In the genomic region with DNA sequence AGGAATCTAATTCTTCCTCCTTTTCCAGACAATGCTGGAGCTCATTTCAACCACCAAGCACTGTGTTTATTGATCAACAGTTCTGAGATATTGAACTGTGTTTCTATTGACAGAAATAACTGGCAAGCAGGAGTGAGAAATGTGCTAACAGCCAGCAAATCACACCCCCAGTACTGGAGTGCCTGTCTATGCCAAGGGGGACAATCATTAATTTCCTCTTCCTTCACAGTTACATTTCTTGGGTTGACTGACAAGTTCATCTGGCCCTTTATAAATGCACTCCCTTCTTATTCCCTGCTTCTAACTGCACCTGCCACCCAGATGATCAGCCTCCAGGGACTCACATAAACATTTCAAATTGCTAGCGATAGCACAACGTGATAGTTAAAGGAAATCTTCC, we compare ENCODE assay signal across 23 mouse cellular contexts.
DNase-seq lines count a peak whose midpoint lies in the region; ATAC-seq lines count a peak whose summit lies in the region.
"Had no signal": no experiment of that assay in that cellular context is flagged by ENCODE, and none has a peak within 500 bp of the region (broad histone marks: within the 10 kb centered on the region; RNA-seq: fewer than 3 reads in every experiment).

No protein-coding gene starts in this region.

- peak; percentile 16 for DNase-seq in embryonic facial prominence, embryonic 14.5 days (ENCODE audit: low spot score)
- DNase-seq in embryonic facial prominence, embryonic 10.5 days (ENCODE audit: low spot score): no peak
- no peak for DNase-seq in hindbrain, embryonic 10.5 days (ENCODE audit: low spot score)
- DNase-seq in neural tube, embryonic 10.5 days (ENCODE audit: extremely low spot score, low spot score): no peak
- no peak for DNase-seq in embryo, embryonic 10.5 days (ENCODE audit: low spot score)
- DNase-seq: adrenal gland, adult 8-10 months; cerebellum, adult 18-20 months; cerebellum, postnatal 14 days; gastrocnemius, postnatal 10 days; heart, postnatal 14 days; kidney, postnatal 36 days; lung, postnatal 4 days; right cerebral cortex, postnatal 14 days; spleen, adult 18-20 months had no signal

- H3K27me3 ChIP-seq in embryonic facial prominence, embryonic 14.5 days (replicated peaks; ENCODE audit: control insufficient read depth, insufficient read depth, low read length): no peaks in the 10 kb centered on the region
- H3K27me3 ChIP-seq in embryonic facial prominence, embryonic 10.5 days (replicated peaks; ENCODE audit: low read depth, poor library complexity, severe bottlenecking): no peaks in the 10 kb centered on the region
- no peaks in the 10 kb centered on the region for H3K27me3 ChIP-seq in hindbrain, embryonic 12.5 days
- no peaks in the 10 kb centered on the region for H3K27me3 ChIP-seq in hindbrain, embryonic 10.5 days (ENCODE audit: insufficient read depth, poor library complexity, severe bottlenecking)
- H3K27me3 ChIP-seq in neural tube, embryonic 13.5 days: no peaks in the 10 kb centered on the region
- H3K27me3 ChIP-seq in midbrain, embryonic 16.5 days (ENCODE audit: control insufficient read depth, insufficient read depth, low read depth, low read length): no peaks in the 10 kb centered on the region
- H3K27me3 ChIP-seq: embryonic facial prominence, embryonic 15.5 days had no signal

- H3K36me3 ChIP-seq in embryonic facial prominence, embryonic 14.5 days (ENCODE audit: control insufficient read depth, insufficient read depth, low read length): no peaks in the 10 kb centered on the region
- H3K36me3 ChIP-seq in embryonic facial prominence, embryonic 10.5 days (replicated peaks): no peaks in the 10 kb centered on the region
- H3K36me3 ChIP-seq in hindbrain, embryonic 12.5 days: no peaks in the 10 kb centered on the region
- H3K36me3 ChIP-seq in hindbrain, embryonic 10.5 days: no peaks in the 10 kb centered on the region
- no peaks in the 10 kb centered on the region for H3K36me3 ChIP-seq in neural tube, embryonic 13.5 days
- H3K36me3 ChIP-seq in midbrain, embryonic 16.5 days (ENCODE audit: control insufficient read depth, insufficient read depth, low read length): no peaks in the 10 kb centered on the region
- H3K36me3 ChIP-seq: embryonic facial prominence, embryonic 15.5 days had no signal

- H3K4me1 ChIP-seq in embryonic facial prominence, embryonic 14.5 days (ENCODE audit: control insufficient read depth, insufficient read depth, low read length): peaks cover 6% of the 10 kb centered on the region; the same call in 1 of the 2 replicates
- 0 out of 2 replicates have a peak, but pooled peaks cover 5% of the 10 kb centered on the region for H3K4me1 ChIP-seq in embryonic facial prominence, embryonic 10.5 days
- peaks cover 12% of the 10 kb centered on the region for H3K4me1 ChIP-seq in hindbrain, embryonic 12.5 days
- H3K4me1 ChIP-seq in hindbrain, embryonic 10.5 days (replicated peaks): peaks cover 7% of the 10 kb centered on the region; the same call in 1 of the 2 replicates
- H3K4me1 ChIP-seq in neural tube, embryonic 13.5 days (replicated peaks): peaks cover 15% of the 10 kb centered on the region
- peaks cover 2% of the 10 kb centered on the region for H3K4me1 ChIP-seq in midbrain, embryonic 16.5 days (ENCODE audit: control insufficient read depth, insufficient read depth, low read length)
- H3K4me1 ChIP-seq: embryonic facial prominence, embryonic 15.5 days had no signal

- WGBS in embryonic facial prominence, embryonic 14.5 days: 41% methylated on average over 2 of the region's 2 CpGs
- WGBS in embryonic facial prominence, embryonic 10.5 days: 69% methylated on average over 2 of the region's 2 CpGs
- WGBS in hindbrain, embryonic 12.5 days: 54% methylated on average over 2 of the region's 2 CpGs
- 63% methylated on average over 2 of the region's 2 CpGs for WGBS in hindbrain, embryonic 10.5 days
- 29% methylated on average over 2 of the region's 2 CpGs for WGBS in neural tube, embryonic 13.5 days
- WGBS in midbrain, embryonic 16.5 days: 44% methylated on average over 2 of the region's 2 CpGs

- no peak for ATAC-seq in embryonic facial prominence, embryonic 14.5 days (ENCODE audit: low read depth)
- 0 out of 2 replicates have a peak, but pooled peaks have one; percentile 35 for ATAC-seq in hindbrain, embryonic 12.5 days (ENCODE audit: low FRiP score)
- peak; percentile 40; the same call in 1 of the 2 replicates for ATAC-seq in neural tube, embryonic 13.5 days (ENCODE audit: low read depth)
- ATAC-seq in midbrain, embryonic 16.5 days: peak; percentile 54
- ATAC-seq: activated CD4-positive, CD25-positive, alpha-beta regulatory T cell, adult 4 months; intestine, postnatal 0 days had no signal

- H3K27ac ChIP-seq in embryonic facial prominence, embryonic 14.5 days (replicated peaks; ENCODE audit: low read depth, low read length): no peak overlapping the region
- no peak overlapping the region for H3K27ac ChIP-seq in embryonic facial prominence, embryonic 10.5 days (replicated peaks)
- H3K27ac ChIP-seq in hindbrain, embryonic 12.5 days: no peak overlapping the region
- no peak overlapping the region for H3K27ac ChIP-seq in hindbrain, embryonic 10.5 days
- H3K27ac ChIP-seq in neural tube, embryonic 13.5 days (replicated peaks): no peak overlapping the region
- 0 out of 2 replicates have a peak overlapping the region, but pooled peaks have one; percentile 4 for H3K27ac ChIP-seq in midbrain, embryonic 16.5 days (ENCODE audit: low read length)
- H3K27ac ChIP-seq: embryonic facial prominence, embryonic 15.5 days; liver, embryonic 14.5 days had no signal

- H3K9ac ChIP-seq in embryonic facial prominence, embryonic 14.5 days (ENCODE audit: low read depth, low read length): no peak overlapping the region
- no peak overlapping the region for H3K9ac ChIP-seq in hindbrain, embryonic 12.5 days
- H3K9ac ChIP-seq in neural tube, embryonic 13.5 days: no peak overlapping the region
- no peak overlapping the region for H3K9ac ChIP-seq in midbrain, embryonic 16.5 days (ENCODE audit: low read depth, low read length)
- H3K9ac ChIP-seq: embryonic facial prominence, embryonic 15.5 days; liver, embryonic 14.5 days had no signal

- no peak overlapping the region for H3K4me2 ChIP-seq in embryonic facial prominence, embryonic 14.5 days (ENCODE audit: low read depth, low read length)
- no peak overlapping the region for H3K4me2 ChIP-seq in hindbrain, embryonic 12.5 days (replicated peaks)
- no peak overlapping the region for H3K4me2 ChIP-seq in neural tube, embryonic 13.5 days
- H3K4me2 ChIP-seq in midbrain, embryonic 16.5 days (ENCODE audit: low read length): no peak overlapping the region
- H3K4me2 ChIP-seq: embryonic facial prominence, embryonic 15.5 days; heart, embryonic 11.5 days had no signal

- H3K4me3 ChIP-seq in embryonic facial prominence, embryonic 14.5 days (ENCODE audit: low read depth, low read length): no peak overlapping the region
- no peak overlapping the region for H3K4me3 ChIP-seq in embryonic facial prominence, embryonic 10.5 days
- H3K4me3 ChIP-seq in hindbrain, embryonic 12.5 days: no peak overlapping the region
- no peak overlapping the region for H3K4me3 ChIP-seq in hindbrain, embryonic 10.5 days
- H3K4me3 ChIP-seq in neural tube, embryonic 13.5 days: no peak overlapping the region
- H3K4me3 ChIP-seq in midbrain, embryonic 16.5 days (ENCODE audit: low read depth, low read length): no peak overlapping the region
- H3K4me3 ChIP-seq: embryonic facial prominence, embryonic 15.5 days; myocyte had no signal

- no peaks in the 10 kb centered on the region for H3K9me3 ChIP-seq in embryonic facial prominence, embryonic 14.5 days (ENCODE audit: control insufficient read depth, low read length)
- no peaks in the 10 kb centered on the region for H3K9me3 ChIP-seq in embryonic facial prominence, embryonic 10.5 days
- H3K9me3 ChIP-seq in hindbrain, embryonic 12.5 days (replicated peaks): no peaks in the 10 kb centered on the region
- H3K9me3 ChIP-seq in hindbrain, embryonic 10.5 days: no peaks in the 10 kb centered on the region
- no peaks in the 10 kb centered on the region for H3K9me3 ChIP-seq in neural tube, embryonic 13.5 days
- H3K9me3 ChIP-seq in midbrain, embryonic 16.5 days (replicated peaks; ENCODE audit: control insufficient read depth, low read length, poor library complexity, severe bottlenecking): no peaks in the 10 kb centered on the region
- H3K9me3 ChIP-seq: embryonic facial prominence, embryonic 15.5 days had no signal
